Mouse (Mus musculus) ES-Bruce4 (cell line): Measurements from ENCODE around the gene Vat1l. TPM values are rescaled to one million over a fixed set of nuclear protein-coding genes. Genes with fewer than 3 reads are reported as not detected.

ENCODE experiments used
- H3K27ac ChIP-seq: 2 replicates; pipeline ENCODE4 v1.5.1; 2012; ENCODE audit warnings: low read length, inconsistent platforms; ENCODE audit not compliant: insufficient read depth
- H3K27me3 ChIP-seq: 2 replicates; pipeline ENCODE4 v1.6.1; 2012; ENCODE audit warnings: mild to moderate bottlenecking, low read length, inconsistent platforms; ENCODE audit not compliant: control insufficient read depth, poor library complexity, insufficient read depth, severe bottlenecking
- H3K36me3 ChIP-seq: 2 replicates; pipeline ENCODE4 v1.6.1; 2012; ENCODE audit warnings: inconsistent platforms, mild to moderate bottlenecking, low read length, moderate library complexity; ENCODE audit not compliant: control insufficient read depth, poor library complexity, insufficient read depth, severe bottlenecking
- H3K4me1 ChIP-seq: one replicate; pipeline ENCODE4 v1.8.1; 2011; ENCODE audit warnings: low read length; ENCODE audit not compliant: control insufficient read depth, insufficient read depth
- H3K4me3 ChIP-seq: 2 replicates; pipeline ENCODE4 v1.5.1; 2011; ENCODE audit warnings: low read depth, mild to moderate bottlenecking, low read length
- H3K9ac ChIP-seq: 2 replicates; pipeline ENCODE4 v1.6.1; 2012; ENCODE audit warnings: low read depth, mild to moderate bottlenecking, inconsistent platforms; ENCODE audit not compliant: poor library complexity, severe bottlenecking
- H3K9me3 ChIP-seq: replicated peaks from 2 replicates; pipeline ENCODE4 v1.6.1; 2012; ENCODE audit warnings: mild to moderate bottlenecking, low read length, inconsistent platforms; ENCODE audit not compliant: control insufficient read depth, poor library complexity, insufficient read depth, severe bottlenecking
- CTCF ChIP-seq: IDR thresholded peaks from one replicate; pipeline ENCODE4 v1.8.1; 2011; ENCODE audit warnings: low read depth, low read length
- EP300 ChIP-seq: IDR thresholded peaks from 2 replicates; pipeline ENCODE4 v1.6.1; 2011; ENCODE audit warnings: low read depth, low read length; ENCODE audit not compliant: insufficient read depth
- POLR2A ChIP-seq: IDR thresholded peaks from one replicate; pipeline ENCODE4 v1.8.1; 2011; ENCODE audit warnings: low read length; ENCODE audit not compliant: insufficient read depth
- polyA plus RNA-seq: library from polyadenylated mRNA; stranded (reverse); fragments of >200 nt; gene quantifications from 2 replicates; pipeline ENCODE4 v1.2.4, GENCODE M21; 2011; ENCODE audit warnings: low read depth; ENCODE audit not compliant: missing spikeins, insufficient read depth, insufficient read length

The Vat1l gene
- polyA plus RNA-seq, 1 experiment = 1.1 TPM

DNA sequence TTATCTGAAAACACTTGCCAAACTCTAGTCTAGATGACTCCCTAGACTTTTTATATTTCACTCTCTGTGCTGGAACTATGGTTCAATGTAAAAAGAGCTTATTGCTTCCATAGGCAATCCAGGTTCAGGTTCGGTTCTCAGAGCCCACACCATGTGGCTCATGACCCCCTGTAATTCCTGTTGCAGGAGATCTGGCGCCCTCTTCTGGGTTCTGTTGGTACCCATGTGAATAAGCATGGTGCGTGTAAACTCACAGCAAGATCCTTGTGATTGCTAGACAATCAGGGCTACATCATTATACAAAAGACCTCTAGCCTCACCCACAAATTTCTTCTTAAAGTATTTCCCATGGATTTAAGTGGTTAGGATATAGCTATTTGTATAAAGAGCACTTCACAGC lies 28.7 kb upstream of the Vat1l start:
- H3K9me3 ChIP-seq = no peaks in the 10 kb centered on the region
- peaks cover 1% of the 10 kb centered on the region; the same call in 1 of the 2 replicates for H3K27me3 ChIP-seq
- no peak overlapping the region for H3K9ac ChIP-seq

DNA sequence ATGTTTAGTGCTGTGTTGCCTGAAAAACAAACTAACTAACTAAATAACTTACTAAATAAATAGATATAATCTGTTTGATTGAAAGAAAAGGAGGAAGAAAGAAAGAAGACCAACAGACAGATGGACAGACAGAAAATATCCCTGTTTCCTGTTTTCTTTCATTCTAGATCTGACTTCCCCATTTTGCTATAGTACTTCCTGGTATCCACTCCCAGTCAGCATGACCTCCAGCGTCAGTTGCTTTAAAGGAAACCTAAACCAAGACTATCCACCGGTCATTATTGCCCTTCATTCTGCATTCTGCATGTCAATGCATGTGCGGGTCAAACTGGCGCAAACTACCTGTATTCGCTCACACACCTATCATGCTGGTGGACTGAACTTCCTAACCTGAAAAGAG lies 12.1 kb upstream of the Vat1l start:
- TF ChIP-seq CTCF = no peak
- TF ChIP-seq POLR2A = no peak
- TF ChIP-seq EP300 = no peak
- H3K27ac ChIP-seq = no peak overlapping the region
- H3K9ac ChIP-seq = no peak overlapping the region
- H3K36me3 ChIP-seq = no peaks in the 10 kb centered on the region
- H3K4me1 ChIP-seq = no peaks in the 10 kb centered on the region
- H3K27me3 ChIP-seq = no peaks in the 10 kb centered on the region
- no peaks in the 10 kb centered on the region for H3K9me3 ChIP-seq
- H3K4me3 ChIP-seq = no peak overlapping the region

More for the DNA sequence above, 28.7 kb upstream of the Vat1l start:
- H3K36me3 ChIP-seq = no peaks in the 10 kb centered on the region
- no peak for TF ChIP-seq POLR2A
- peak; percentile 45 for TF ChIP-seq CTCF
- H3K4me3 ChIP-seq = no peak overlapping the region
- H3K27ac ChIP-seq = no peak overlapping the region
- no peaks in the 10 kb centered on the region for H3K4me1 ChIP-seq

DNA sequence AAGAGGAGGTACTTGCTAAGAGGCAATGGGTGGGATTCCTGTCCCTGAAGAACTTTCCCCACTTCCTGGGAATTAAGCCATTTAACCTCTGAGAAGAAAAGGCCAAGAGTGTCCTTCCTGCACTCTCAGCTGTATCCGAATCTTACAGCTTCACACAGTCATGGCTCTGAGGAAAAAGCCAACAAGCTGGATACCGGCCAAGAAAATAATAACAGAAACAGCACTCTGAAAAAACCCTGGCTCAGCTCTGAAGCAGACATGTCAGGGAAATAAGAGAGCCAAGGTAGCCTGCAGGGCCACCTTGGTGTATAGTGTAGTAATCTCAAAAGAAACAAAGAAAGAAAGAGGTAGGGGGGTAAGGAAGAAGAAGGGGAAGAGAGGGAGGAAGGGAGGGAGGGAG lies 6.4 kb upstream of the Vat1l start:
- no peak overlapping the region for H3K27ac ChIP-seq
- H3K4me1 ChIP-seq = no peaks in the 10 kb centered on the region
- H3K9ac ChIP-seq = no peak overlapping the region
- no peaks in the 10 kb centered on the region for H3K36me3 ChIP-seq
- H3K9me3 ChIP-seq = no peaks in the 10 kb centered on the region
- no peak overlapping the region for H3K4me3 ChIP-seq
- TF ChIP-seq EP300 (no peak), POLR2A (no peak), CTCF (no peak)
- H3K27me3 ChIP-seq = no peaks in the 10 kb centered on the region

DNA sequence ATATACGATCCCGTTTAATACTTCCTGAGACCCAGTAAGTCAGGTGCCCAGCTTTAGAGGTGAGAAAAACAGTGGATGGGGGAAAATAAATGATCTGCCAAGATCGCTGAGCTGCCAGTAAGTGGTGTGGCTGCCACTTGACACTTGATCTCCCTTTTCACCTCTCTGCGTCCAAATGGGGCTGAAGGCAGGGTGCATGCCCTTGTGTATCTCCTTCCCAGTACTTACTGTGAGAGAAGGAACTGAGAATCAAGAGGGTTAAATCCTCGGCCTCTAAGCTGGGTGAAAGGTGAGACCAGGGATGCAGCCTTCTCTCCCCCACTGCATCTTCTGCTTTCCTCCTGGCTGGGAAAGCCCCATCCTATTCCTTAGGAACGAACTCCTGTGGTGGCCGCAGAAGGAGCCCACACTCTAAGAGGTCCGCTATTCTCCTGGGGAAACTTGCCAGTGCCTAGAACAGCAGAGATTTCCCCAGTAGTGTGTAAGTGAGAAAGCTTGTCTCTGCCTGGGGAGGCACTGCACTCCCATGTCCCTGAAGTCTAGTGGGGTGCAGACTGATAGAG lies 1.1 kb downstream of the Vat1l start:
- no peak for TF ChIP-seq POLR2A
- TF ChIP-seq EP300 = no peak
- H3K9ac ChIP-seq = no peak overlapping the region
- H3K9me3 ChIP-seq = no peaks in the 10 kb centered on the region
- no peak overlapping the region for H3K27ac ChIP-seq
- H3K36me3 ChIP-seq = no peaks in the 10 kb centered on the region
- H3K4me3 ChIP-seq = no peak overlapping the region
- H3K4me1 ChIP-seq = no peaks in the 10 kb centered on the region
- peaks cover 2% of the 10 kb centered on the region for H3K27me3 ChIP-seq

DNA sequence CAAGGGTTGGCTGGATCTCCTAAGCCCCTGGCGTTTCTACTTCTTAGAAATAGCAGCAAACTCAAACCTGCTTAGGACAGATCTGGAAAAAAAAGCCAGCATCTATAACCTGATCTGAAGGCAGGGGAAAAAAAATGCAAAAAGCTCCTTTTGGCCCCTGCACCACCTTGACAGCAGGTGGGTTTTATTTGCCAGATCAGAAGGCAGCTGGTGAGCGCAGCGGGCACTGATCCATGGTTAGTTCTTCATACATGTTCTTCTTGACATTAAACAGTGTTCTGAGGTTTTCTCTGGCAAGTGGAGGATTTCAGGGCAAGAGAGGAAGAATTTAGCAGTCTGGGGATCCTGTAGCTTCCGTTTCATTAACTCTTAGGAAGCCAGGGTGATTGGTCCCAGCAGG lies 1.6 kb downstream of the Vat1l start:
- peaks cover 2% of the 10 kb centered on the region for H3K27me3 ChIP-seq
- no peak overlapping the region for H3K27ac ChIP-seq
- no peaks in the 10 kb centered on the region for H3K36me3 ChIP-seq
- H3K9me3 ChIP-seq = no peaks in the 10 kb centered on the region
- no peak overlapping the region for H3K4me3 ChIP-seq
- H3K4me1 ChIP-seq = no peaks in the 10 kb centered on the region
- no peak for TF ChIP-seq CTCF
- TF ChIP-seq EP300 = no peak
- no peak for TF ChIP-seq POLR2A
- no peak overlapping the region for H3K9ac ChIP-seq

DNA sequence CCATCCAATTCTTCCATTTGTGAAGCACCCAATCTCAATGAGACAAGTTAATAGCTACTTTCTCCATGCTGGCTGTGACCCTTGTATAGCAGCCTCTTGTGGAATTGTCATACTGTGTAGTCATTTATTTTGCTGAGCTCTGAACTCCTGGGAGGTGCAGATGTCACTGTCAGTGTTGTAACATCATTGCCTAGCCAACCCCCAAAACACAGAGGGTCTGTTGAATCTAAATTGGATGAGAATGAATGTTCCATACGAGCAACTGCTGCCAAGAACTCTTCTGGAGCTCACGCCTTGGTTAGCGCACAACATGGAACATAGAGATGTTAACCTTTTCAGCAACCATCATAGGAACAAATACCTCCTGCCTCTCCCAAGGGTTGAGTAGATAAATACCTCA lies 15.4 kb downstream of the Vat1l start:
- Histone ChIP-seq H3K27ac (no peak overlapping the region), H3K4me1 (no peaks in the 10 kb centered on the region), H3K9me3 (no peaks in the 10 kb centered on the region), H3K27me3 (no peaks in the 10 kb centered on the region), H3K4me3 (no peak overlapping the region), H3K36me3 (no peaks in the 10 kb centered on the region), H3K9ac (no peak overlapping the region)
- TF ChIP-seq POLR2A (no peak), EP300 (no peak), CTCF (no peak)
